Mouse (Mus musculus): ENCODE measurements around the gene Vstm4.

DNA sequence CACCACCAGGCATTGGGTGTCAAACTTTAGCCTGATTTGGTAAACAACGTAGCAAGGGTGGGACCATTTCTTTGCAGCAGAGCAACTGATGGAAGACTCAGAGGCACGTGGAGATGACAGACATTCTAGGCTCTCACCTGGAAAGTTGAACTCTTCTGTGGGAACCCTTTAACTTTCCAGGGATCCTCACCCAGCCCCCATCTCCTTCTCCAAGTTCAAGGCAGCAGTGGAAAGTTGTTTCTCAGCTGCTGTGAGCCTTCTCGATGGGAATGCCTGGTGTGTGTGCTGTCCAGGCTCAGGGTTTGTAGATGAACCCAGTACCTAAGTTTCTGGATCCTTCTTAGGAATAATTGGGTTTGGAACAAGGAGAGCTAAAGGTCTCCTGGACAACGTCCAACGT is 310 bp upstream of the Vstm4 start:
- no peak for TF ChIP-seq HCFC1 (IDR thresholded peaks at IDR 0.05; ENCODE audit: borderline replicate concordance, insufficient read depth, low read length)
- no peak for TF ChIP-seq MAFK (IDR thresholded peaks at IDR 0.05; ENCODE audit: insufficient read depth, low read depth, low read length)
- TF ChIP-seq ZC3H11A (IDR thresholded peaks at IDR 0.05; ENCODE audit: borderline replicate concordance, low read depth, low read length), result no peak

Data from ES-E14 (cell line).